Mouse (Mus musculus) embryonic facial prominence, embryonic 10.5 days (tissue): ENCODE data around the gene Ubl7. TPM values are rescaled to one million over a fixed set of nuclear protein-coding genes. Genes with fewer than 3 reads are reported as not detected.

ENCODE experiments used
- DNase-seq: peaks from one replicate; pipeline ENCODE4 v3.0.0-alpha.2; 2017; ENCODE audit warnings: low spot score
- H3K27ac ChIP-seq: fragments of 300-500 bp; sonication (generic); replicated peaks from 2 replicates; pipeline ENCODE4 v1.5.1; 2016; ENCODE audit warnings: mild to moderate bottlenecking
- H3K27me3 ChIP-seq: fragments of 300-500 bp; sonication (generic); replicated peaks from 2 replicates; pipeline ENCODE4 v1.6.1; 2016; ENCODE audit warnings: low read depth, mild to moderate bottlenecking; ENCODE audit not compliant: poor library complexity, severe bottlenecking
- H3K36me3 ChIP-seq: fragments of 300-500 bp; sonication (generic); replicated peaks from 2 replicates; pipeline ENCODE4 v1.6.1; 2016; ENCODE audit warnings: mild to moderate bottlenecking, moderate library complexity
- H3K4me1 ChIP-seq: fragments of 300-500 bp; sonication (generic); 2 replicates; pipeline ENCODE4 v1.6.1; 2016
- H3K4me3 ChIP-seq: fragments of 300-500 bp; sonication (generic); 2 replicates; pipeline ENCODE4 v1.5.1; 2016; ENCODE audit warnings: mild to moderate bottlenecking, moderate library complexity
- H3K9me3 ChIP-seq: fragments of 300-500 bp; sonication (generic); 2 replicates; pipeline ENCODE4 v1.6.1; 2016; ENCODE audit warnings: mild to moderate bottlenecking
- WGBS: fragments of 180-500 bp; shearing (Covaris S2); methylation state at CpG from one replicate; pipeline ENCODE4 v1.1.7; 2016; 5-methylcytosine and 5-hydroxymethylcytosine counted together
- polyA plus RNA-seq: library from polyadenylated mRNA; unstranded; fragments of >200 nt; fragmentation: Nextera tagmentation; extraction: Ambion mirVana; gene quantifications from 2 replicates; pipeline ENCODE4 v1.2.1, GENCODE M21; 2016

The Ubl7 gene
- polyA plus RNA-seq, 1 experiment from 2014 or later, result 130 TPM

- Histone ChIP-seq H3K36me3 (no peaks in the 10 kb centered on the region), H3K27me3 (no peaks in the 10 kb centered on the region), H3K9me3 (no peaks in the 10 kb centered on the region), H3K4me3 (no peak overlapping the region), H3K4me1 (no peaks in the 10 kb centered on the region), H3K27ac (no peak overlapping the region)
- DNase-seq, result no peak
- 59% methylated on average over 1 of the region's 1 CpGs for WGBS
Measured at GRCm38 (mm10) chr9:57883413-57883812, 27.4 kb upstream of the Ubl7 start.

GRCm38 (mm10) chr9:57888119-57888518 lies 22.7 kb upstream of the Ubl7 start:
- Histone ChIP-seq H3K27ac (no peak overlapping the region), H3K4me3 (no peak overlapping the region), H3K27me3 (no peaks in the 10 kb centered on the region), H3K9me3 (no peaks in the 10 kb centered on the region), H3K36me3 (no peaks in the 10 kb centered on the region), H3K4me1 (no peaks in the 10 kb centered on the region)
- DNase-seq, result no peak
- 84% methylated on average over 6 of the region's 6 CpGs for WGBS

GRCm38 (mm10) chr9:57900478-57900877 lies 10.3 kb upstream of the Ubl7 start:
- no peaks in the 10 kb centered on the region for H3K36me3 ChIP-seq
- no peaks in the 10 kb centered on the region for H3K9me3 ChIP-seq
- peak; percentile 18 for DNase-seq
- peaks cover 18% of the 10 kb centered on the region for H3K4me1 ChIP-seq
- H3K4me3 ChIP-seq, result no peak overlapping the region
- no peaks in the 10 kb centered on the region for H3K27me3 ChIP-seq
- H3K27ac ChIP-seq, result no peak overlapping the region
- WGBS, result 43% methylated on average over 10 of the region's 10 CpGs

GRCm38 (mm10) chr9:57901197-57901596 lies 9.6 kb upstream of the Ubl7 start:
- H3K9me3 ChIP-seq, result no peaks in the 10 kb centered on the region
- no peak for DNase-seq
- H3K4me3 ChIP-seq, result no peak overlapping the region
- 43% methylated on average over 9 of the region's 9 CpGs for WGBS
- H3K27ac ChIP-seq, result no peak overlapping the region; the same call in 1 of the 2 replicates
- H3K4me1 ChIP-seq, result peaks cover 18% of the 10 kb centered on the region
- no peaks in the 10 kb centered on the region for H3K36me3 ChIP-seq
- no peaks in the 10 kb centered on the region for H3K27me3 ChIP-seq

DNA sequence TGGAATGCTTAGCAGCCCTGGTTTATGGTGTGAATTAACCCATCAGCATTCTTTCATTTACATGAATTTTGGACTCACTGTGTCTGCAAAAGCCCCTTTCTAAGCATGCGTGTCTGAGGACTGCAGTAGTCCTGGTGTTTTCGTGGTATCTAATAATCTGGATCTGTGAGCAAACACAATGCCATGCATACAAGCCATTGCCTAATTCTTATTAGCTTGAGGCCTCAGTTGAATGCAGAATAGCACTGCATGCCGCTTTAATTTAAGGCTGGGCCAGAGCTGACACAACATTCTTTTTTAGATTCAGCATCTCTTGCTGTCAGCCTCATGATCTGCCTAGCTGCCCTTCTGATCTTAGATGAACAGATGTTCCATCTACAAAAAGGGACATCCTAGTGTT lies 9.2 kb upstream of the Ubl7 start:
- H3K4me1 ChIP-seq, result peaks cover 18% of the 10 kb centered on the region
- H3K4me3 ChIP-seq, result no peak overlapping the region
- no peak for DNase-seq
- 68% methylated on average over 3 of the region's 3 CpGs for WGBS
- no peaks in the 10 kb centered on the region for H3K27me3 ChIP-seq
- no peaks in the 10 kb centered on the region for H3K36me3 ChIP-seq
- H3K27ac ChIP-seq, result no peak overlapping the region; the same call in 1 of the 2 replicates
- H3K9me3 ChIP-seq, result no peaks in the 10 kb centered on the region

- Histone ChIP-seq H3K4me1 (peaks cover 18% of the 10 kb centered on the region), H3K9me3 (no peaks in the 10 kb centered on the region), H3K27me3 (no peaks in the 10 kb centered on the region), H3K4me3 (no peak overlapping the region), H3K36me3 (no peaks in the 10 kb centered on the region), H3K27ac (no peak overlapping the region)
- no peak for DNase-seq
- 70% methylated on average over 4 of the region's 4 CpGs for WGBS
Measured at GRCm38 (mm10) chr9:57902132-57902531, 8.6 kb upstream of the Ubl7 start.

GRCm38 (mm10) chr9:57903589-57904249 lies 7.1 kb upstream of the Ubl7 start:
- Histone ChIP-seq H3K9me3 (no peaks in the 10 kb centered on the region), H3K36me3 (no peaks in the 10 kb centered on the region), H3K4me3 (no peak overlapping the region), H3K4me1 (peaks cover 18% of the 10 kb centered on the region), H3K27me3 (no peaks in the 10 kb centered on the region), H3K27ac (no peak overlapping the region)
- no peak for DNase-seq
- 78% methylated on average over 8 of the region's 8 CpGs for WGBS

DNA sequence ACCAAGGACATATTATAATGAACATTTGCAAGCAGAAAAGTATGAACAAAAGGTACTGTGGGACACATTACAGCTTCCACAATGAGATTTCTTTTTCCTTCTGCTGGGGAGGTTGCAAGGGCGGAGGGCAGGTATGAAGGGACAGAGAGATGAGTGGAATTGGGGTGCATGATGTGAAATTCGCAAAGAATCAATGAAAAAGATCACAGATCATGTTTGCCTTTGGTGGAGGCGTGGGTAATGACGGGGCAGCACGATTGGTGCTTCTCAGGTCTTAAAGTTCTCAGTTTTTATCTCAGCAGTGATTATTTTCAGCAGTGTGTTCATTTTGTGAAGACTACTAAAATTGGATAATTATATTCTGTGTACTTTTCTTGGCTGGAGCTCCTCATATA lies 6.5 kb upstream of the Ubl7 start:
- Histone ChIP-seq H3K27me3 (no peaks in the 10 kb centered on the region), H3K9me3 (no peaks in the 10 kb centered on the region), H3K4me1 (peaks cover 18% of the 10 kb centered on the region), H3K27ac (no peak overlapping the region), H3K36me3 (no peaks in the 10 kb centered on the region), H3K4me3 (no peak overlapping the region)
- 90% methylated on average over 5 of the region's 5 CpGs for WGBS
- no peak for DNase-seq

DNA sequence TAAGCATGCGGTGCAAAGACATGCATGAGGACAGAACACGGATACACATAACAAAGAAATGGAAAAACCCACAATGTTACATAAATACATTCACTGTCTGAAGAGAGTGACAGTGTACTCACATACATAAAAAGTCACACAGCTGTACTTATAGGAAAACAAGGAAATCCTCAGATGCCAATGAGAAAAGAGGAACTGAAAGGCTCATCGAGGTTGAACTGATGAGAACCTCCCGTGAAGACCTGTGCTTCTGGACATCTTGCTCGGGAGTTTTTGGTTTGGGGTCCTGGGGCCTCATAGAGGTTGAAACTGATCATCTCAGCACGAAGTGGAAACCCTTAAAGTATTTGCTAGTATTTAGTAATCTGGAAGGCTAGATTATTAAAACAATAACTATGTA lies 3.6 kb upstream of the Ubl7 start:
- H3K36me3 ChIP-seq, result no peaks in the 10 kb centered on the region
- H3K4me3 ChIP-seq, result no peak overlapping the region
- WGBS, result 85% methylated on average over 6 of the region's 6 CpGs
- DNase-seq, result no peak
- no peaks in the 10 kb centered on the region for H3K9me3 ChIP-seq
- H3K27ac ChIP-seq, result no peak overlapping the region
- H3K27me3 ChIP-seq, result no peaks in the 10 kb centered on the region
- peaks cover 14% of the 10 kb centered on the region for H3K4me1 ChIP-seq

- no peak for DNase-seq
- peaks cover 19% of the 10 kb centered on the region for H3K4me1 ChIP-seq
- H3K36me3 ChIP-seq, result peaks cover 25% of the 10 kb centered on the region
- no peak overlapping the region for H3K27ac ChIP-seq
- no peaks in the 10 kb centered on the region for H3K27me3 ChIP-seq
- H3K4me3 ChIP-seq, result no peak overlapping the region
- H3K9me3 ChIP-seq, result no peaks in the 10 kb centered on the region
- 86% methylated on average over 5 of the region's 5 CpGs for WGBS
Measured at GRCm38 (mm10) chr9:57912571-57912970, 1.8 kb downstream of the Ubl7 start.

DNA sequence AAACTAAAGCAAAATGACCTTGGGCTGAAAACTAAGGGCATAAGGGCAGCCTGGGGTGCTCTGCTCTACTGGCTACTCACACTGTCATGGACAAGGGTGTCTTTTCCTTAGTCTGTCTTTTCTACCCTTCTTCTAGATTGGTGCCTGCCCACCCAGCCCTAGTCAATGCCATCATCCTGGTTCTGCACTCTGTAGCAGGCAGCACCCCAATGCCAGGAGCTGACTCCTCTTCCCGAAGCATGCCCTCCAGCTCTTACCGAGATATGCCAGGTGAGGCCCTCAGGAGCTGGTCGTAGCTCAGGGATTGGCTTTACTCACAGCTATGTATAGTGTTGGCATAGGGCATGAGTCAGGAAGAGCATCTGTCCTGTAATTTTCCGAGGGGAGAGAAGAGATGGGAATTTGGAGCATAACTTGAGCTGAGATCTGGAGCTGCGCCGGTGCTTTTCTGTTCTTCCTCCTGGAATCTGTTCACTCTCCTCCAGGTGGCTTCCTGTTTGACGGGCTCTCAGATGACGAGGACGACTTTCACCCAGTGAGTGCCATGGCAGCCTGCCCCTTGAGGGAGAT lies 10.8 kb downstream of the Ubl7 start:
- Histone ChIP-seq H3K9me3 (no peaks in the 10 kb centered on the region), H3K36me3 (peaks cover 83% of the 10 kb centered on the region)
- 91% methylated on average over 9 of the region's 9 CpGs for WGBS

DNA sequence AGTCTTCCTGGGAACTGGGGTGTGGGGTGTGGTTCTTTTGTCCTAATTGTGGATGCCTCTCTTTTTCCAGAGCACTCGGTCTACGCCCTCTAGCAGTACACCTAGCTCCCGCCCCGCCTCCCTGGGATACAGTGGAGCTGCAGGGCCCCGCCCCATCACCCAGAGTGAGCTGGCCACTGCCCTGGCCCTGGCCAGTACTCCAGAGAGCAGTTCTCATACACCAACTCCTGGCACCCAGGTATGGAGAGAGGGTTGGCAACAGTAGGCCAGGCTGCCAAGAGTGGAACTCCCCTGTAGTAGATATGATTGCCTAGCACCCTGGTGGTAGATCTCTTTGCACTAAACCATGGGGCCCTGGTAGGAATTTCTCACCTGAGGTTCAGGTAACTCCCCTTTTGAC lies 11.6 kb downstream of the Ubl7 start:
- H3K27me3 ChIP-seq, result no peaks in the 10 kb centered on the region
- no peak overlapping the region for H3K27ac ChIP-seq
- H3K4me1 ChIP-seq, result no peaks in the 10 kb centered on the region; the same call in 1 of the 2 replicates
- H3K36me3 ChIP-seq, result peaks cover 90% of the 10 kb centered on the region
- no peaks in the 10 kb centered on the region for H3K9me3 ChIP-seq
- 96% methylated on average over 5 of the region's 5 CpGs for WGBS
- no peak for DNase-seq
- H3K4me3 ChIP-seq, result no peak overlapping the region

More for the DNA sequence above, 10.8 kb downstream of the Ubl7 start:
- Histone ChIP-seq H3K4me3 (no peak overlapping the region), H3K27me3 (no peaks in the 10 kb centered on the region), H3K4me1 (no peaks in the 10 kb centered on the region; the same call in 1 of the 2 replicates), H3K27ac (no peak overlapping the region)
- no peak for DNase-seq

- H3K9me3 ChIP-seq, result no peaks in the 10 kb centered on the region
Measured at GRCm38 (mm10) chr9:57923046-57923445, 12.3 kb downstream of the Ubl7 start.

More at GRCm38 (mm10) chr9:57923046-57923445, 12.3 kb downstream of the Ubl7 start:
- H3K27me3 ChIP-seq, result no peaks in the 10 kb centered on the region
- no peak for DNase-seq
- peaks cover 90% of the 10 kb centered on the region for H3K36me3 ChIP-seq
- no peak overlapping the region for H3K27ac ChIP-seq
- H3K4me1 ChIP-seq, result no peaks in the 10 kb centered on the region
- no peak overlapping the region for H3K4me3 ChIP-seq
- WGBS, result 90% methylated on average over 3 of the region's 3 CpGs
